Mouse (Mus musculus) 416B (cell line): Measurements from ENCODE around the gene Lkaaear1.
A peak's percentile ranks its signal among the peaks of the same experiment; 100 is the strongest.

Source experiments
- DNase-seq: peaks from one replicate; pipeline ENCODE4 v3.0.0; 2011; ENCODE audit warnings: low read depth

Gene Lkaaear1

GRCm38 (mm10) chr2:181683381-181683780, 14.9 kb downstream of the Lkaaear1 start:
- DNase-seq, result no peak

- no peak for DNase-seq
These were observed 16.3 kb downstream of the Lkaaear1 start for GRCm38 (mm10) chr2:181681978-181682377.

- DNase-seq, result peak; percentile 65
These were observed 17.5 kb downstream of the Lkaaear1 start for GRCm38 (mm10) chr2:181680716-181681117.

- DNase-seq, result peak; percentile 86
These were observed 18.1 kb downstream of the Lkaaear1 start, which contains the start of gene Tcea2 for GRCm38 (mm10) chr2:181679951-181680715. Gene Tcea2 (plus strand): TSS chr2:181680310.

GRCm38 (mm10) chr2:181678780-181679179, 19.5 kb downstream of the Lkaaear1 start:
- peak; percentile 94 for DNase-seq

GRCm38 (mm10) chr2:181677755-181678098, 20.5 kb downstream of the Lkaaear1 start:
- no peak for DNase-seq

GRCm38 (mm10) chr2:181677096-181677754, 21.0 kb downstream of the Lkaaear1 start:
- DNase-seq, result no peak

GRCm38 (mm10) chr2:181676424-181676823, 21.8 kb downstream of the Lkaaear1 start:
- peak; percentile 75 for DNase-seq

- peak; percentile 88 for DNase-seq
These were observed 22.8 kb downstream of the Lkaaear1 start for GRCm38 (mm10) chr2:181675454-181675853.

GRCm38 (mm10) chr2:181674934-181675333, 23.3 kb downstream of the Lkaaear1 start:
- DNase-seq, result no peak

- no peak for DNase-seq
These were observed 24.7 kb downstream of the Lkaaear1 start for GRCm38 (mm10) chr2:181673501-181673900.

GRCm38 (mm10) chr2:181671984-181672383, 26.3 kb downstream of the Lkaaear1 start:
- DNase-seq, result no peak

GRCm38 (mm10) chr2:181671326-181671725, 26.9 kb downstream of the Lkaaear1 start, which contains the start of gene Sox18:
Gene Sox18 (minus strand): TSS chr2:181671640.
- DNase-seq, result no peak

GRCm38 (mm10) chr2:181670913-181671311, 27.3 kb downstream of the Lkaaear1 start:
- no peak for DNase-seq

GRCm38 (mm10) chr2:181670285-181670912, 27.8 kb downstream of the Lkaaear1 start:
- no peak for DNase-seq

GRCm38 (mm10) chr2:181663298-181663630, 35.0 kb downstream of the Lkaaear1 start:
- DNase-seq, result no peak

GRCm38 (mm10) chr2:181662620-181663297, 35.5 kb downstream of the Lkaaear1 start:
- DNase-seq, result peak; percentile 32

- DNase-seq, result peak; percentile 95
These were observed 38.6 kb downstream of the Lkaaear1 start for GRCm38 (mm10) chr2:181659609-181660055.

- peak; percentile 91 for DNase-seq
These were observed 39.2 kb downstream of the Lkaaear1 start for GRCm38 (mm10) chr2:181658930-181659555.

- no peak for DNase-seq
These were observed 39.7 kb downstream of the Lkaaear1 start for GRCm38 (mm10) chr2:181658528-181658927.

- no peak for DNase-seq
These were observed 40.8 kb downstream of the Lkaaear1 start for GRCm38 (mm10) chr2:181657441-181657840.

GRCm38 (mm10) chr2:181656734-181657133, 41.5 kb downstream of the Lkaaear1 start, which contains the start of gene Gm29797:
Gene Gm29797 (plus strand): TSS chr2:181657034.
- DNase-seq, result no peak
